Mouse (Mus musculus) liver, postnatal 0 days (tissue): ENCODE measurements around the gene Vmn2r83. TPM values are rescaled to one million over a fixed set of nuclear protein-coding genes. Genes with fewer than 3 reads are reported as not detected.
"Not testable (repeated sequence)": the region's sequence is repeated elsewhere in the genome, so short reads cannot be mapped to it uniquely, and the experiment has no call there.

Experiments
- ATAC-seq: fragments of 200-750 bp; cut with Nextera tagmentation; 2 replicates; pipeline ENCODE4 v1.8.0; 2017; ENCODE audit warnings: mild to moderate bottlenecking, moderate library complexity
- DNase-seq: peaks from one replicate; pipeline ENCODE4 v3.0.0-alpha.2; 2016
- H3K27ac ChIP-seq: fragments of 300-500 bp; sonication (generic); 2 replicates; pipeline ENCODE4 v1.5.1; 2014; ENCODE audit warnings: antibody characterized with exemption, moderate library complexity, mild to moderate bottlenecking, low read depth
- H3K27me3 ChIP-seq: fragments of 300-500 bp; sonication (generic); 2 replicates; pipeline ENCODE4 v1.6.1; 2014; ENCODE audit warnings: low read length, control low read depth, mixed read lengths; ENCODE audit not compliant: insufficient read depth
- H3K36me3 ChIP-seq: fragments of 300-500 bp; sonication (generic); replicated peaks from 2 replicates; pipeline ENCODE4 v1.6.1; 2014; ENCODE audit warnings: mild to moderate bottlenecking, control low read depth, low read length, moderate library complexity, mixed read lengths; ENCODE audit not compliant: insufficient read depth
- H3K4me1 ChIP-seq: fragments of 300-500 bp; sonication (generic); 2 replicates; pipeline ENCODE4 v1.6.1; 2014; ENCODE audit warnings: antibody characterized with exemption, mild to moderate bottlenecking, control low read depth; ENCODE audit not compliant: insufficient read depth
- H3K4me2 ChIP-seq: fragments of 300-500 bp; sonication (generic); 2 replicates; pipeline ENCODE4 v1.6.1; 2014; ENCODE audit warnings: low read depth, mild to moderate bottlenecking, low read length, moderate library complexity, mixed read lengths
- H3K4me3 ChIP-seq: fragments of 300-500 bp; sonication (generic); 2 replicates; pipeline ENCODE4 v1.5.1; 2014; ENCODE audit warnings: low read depth, low read length
- H3K9ac ChIP-seq: fragments of 300-500 bp; sonication (generic); replicated peaks from 2 replicates; pipeline ENCODE4 v1.6.1; 2014; ENCODE audit warnings: mild to moderate bottlenecking, moderate library complexity
- H3K9me3 ChIP-seq: fragments of 300-500 bp; sonication (generic); 2 replicates; pipeline ENCODE4 v1.6.1; 2016; ENCODE audit warnings: mild to moderate bottlenecking, control low read depth, low read length, mixed read lengths
- CTCF ChIP-seq: sonication (generic); IDR thresholded peaks from 2 replicates; pipeline ENCODE4 v1.5.1; 2016; ENCODE audit warnings: antibody characterized with exemption, low read depth
- EP300 ChIP-seq: IDR thresholded peaks from 2 replicates; pipeline ENCODE4 v1.6.1; 2016; ENCODE audit warnings: antibody characterized with exemption, low read depth, mild to moderate bottlenecking
- WGBS: fragments of 180-500 bp; shearing (Covaris S2); extraction: QIAGEN DNeasy Blood & Tissue Kit; methylation state at CpG from one replicate; pipeline ENCODE4 v1.1.7; 2014; ENCODE audit not compliant: insufficient replicate concordance; 5-methylcytosine and 5-hydroxymethylcytosine counted together
- polyA plus RNA-seq: library from polyadenylated mRNA; unstranded; fragments of >200 nt; fragmentation: Nextera tagmentation; extraction: Ambion mirVana; gene quantifications from 2 replicates; pipeline ENCODE4 v1.2.1, GENCODE M21; 2015

Vmn2r83 gene
- polyA plus RNA-seq = not detected in 2 replicates

- no peak within 1 kb of the TSS for H3K27ac ChIP-seq
Observed at GRCm38 (mm10) chr10:79468431-79468830, at the start of gene Vmn2r83. Gene Vmn2r83, plus strand, starts transcription at chr10:79468731.

DNA sequence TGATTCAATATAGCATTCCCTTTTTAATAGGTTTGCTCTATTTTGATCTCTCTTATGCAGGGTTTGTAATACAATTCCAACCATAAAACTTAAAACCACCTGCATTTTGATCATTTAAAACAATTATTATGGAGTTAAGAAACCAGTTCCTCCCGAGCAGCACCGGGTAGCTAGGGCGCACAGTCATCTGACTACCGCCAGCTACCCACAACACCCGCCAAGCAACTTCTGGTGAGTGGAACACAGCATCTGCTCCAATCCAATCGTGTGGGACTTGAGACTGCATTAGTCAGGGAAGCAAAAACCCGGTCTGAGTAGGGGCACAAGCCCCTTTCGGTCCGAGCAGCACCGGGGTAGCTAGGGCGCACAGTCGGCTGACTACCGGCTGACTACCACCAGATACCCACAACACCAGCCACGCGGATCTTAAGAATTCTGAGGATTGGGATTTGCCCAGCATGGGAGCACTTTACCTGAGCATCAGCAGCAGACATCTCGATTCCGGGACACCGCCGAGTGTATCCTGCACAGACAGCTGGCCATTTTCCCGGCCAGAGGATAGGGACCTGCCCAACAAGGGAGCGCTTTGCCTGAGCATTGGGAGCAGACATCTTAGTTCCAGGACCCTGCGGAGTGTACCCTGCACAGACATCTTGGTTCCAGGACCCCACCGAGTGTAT is 33.2 kb upstream of the Vmn2r83 start:
- not testable (repeated sequence) for H3K4me3 ChIP-seq, H3K4me2 ChIP-seq, DNase-seq, H3K27me3 ChIP-seq, H3K9ac ChIP-seq, H3K4me1 ChIP-seq, ATAC-seq, H3K27ac ChIP-seq, H3K9me3 ChIP-seq, H3K36me3 ChIP-seq
- WGBS = 81% methylated on average over 22 of the region's 23 CpGs

More at GRCm38 (mm10) chr10:79468431-79468830, at the start of gene Vmn2r83:
- no peak for ATAC-seq
- no peak within 1 kb of the TSS for H3K4me2 ChIP-seq
- no peaks in the 10 kb centered on the region for H3K27me3 ChIP-seq
- no peaks in the 10 kb centered on the region for H3K4me1 ChIP-seq
- DNase-seq = no peak
- H3K9ac ChIP-seq = no peak within 1 kb of the TSS
- H3K4me3 ChIP-seq = no peak within 1 kb of the TSS
- H3K9me3 ChIP-seq = no peaks in the 10 kb centered on the region
- TF ChIP-seq EP300 (no peak), CTCF (no peak)
- H3K36me3 ChIP-seq = no peaks in the 10 kb centered on the region

DNA sequence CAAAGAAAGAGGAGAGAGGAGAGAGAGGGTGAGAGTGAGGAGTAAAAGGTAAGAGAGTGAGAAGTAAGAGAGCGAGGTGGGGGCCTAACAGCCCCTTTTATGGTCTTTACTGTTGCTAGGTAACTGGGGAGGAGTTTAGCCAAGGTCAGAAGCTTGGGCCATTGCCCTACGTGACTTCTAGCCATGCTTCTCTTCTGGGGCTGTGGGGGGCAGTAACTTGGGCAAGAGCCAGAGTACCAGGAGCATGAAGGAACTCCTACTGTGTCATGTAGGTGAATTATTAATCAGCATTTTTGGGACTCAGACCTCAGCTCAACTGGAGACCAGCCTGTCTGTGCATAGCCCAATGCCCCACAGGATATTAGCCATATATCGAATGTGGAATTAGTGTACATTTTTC is 27.4 kb downstream of the Vmn2r83 start:
- H3K9ac ChIP-seq = no peak overlapping the region
- WGBS = 46% methylated on average over 3 of the region's 3 CpGs
- no peaks in the 10 kb centered on the region for H3K36me3 ChIP-seq
- H3K4me2 ChIP-seq = no peak overlapping the region
- TF ChIP-seq EP300 = no peak
- TF ChIP-seq CTCF = no peak
- DNase-seq (no peak), ATAC-seq (no peak)
- H3K4me3 ChIP-seq = no peak overlapping the region
- H3K4me1 ChIP-seq = no peaks in the 10 kb centered on the region
- H3K27ac ChIP-seq = no peak overlapping the region
- H3K27me3 ChIP-seq = no peaks in the 10 kb centered on the region
- no peaks in the 10 kb centered on the region for H3K9me3 ChIP-seq

- no peak overlapping the region for H3K4me3 ChIP-seq
- H3K36me3 ChIP-seq = no peaks in the 10 kb centered on the region
- H3K27ac ChIP-seq = no peak overlapping the region
- H3K27me3 ChIP-seq = no peaks in the 10 kb centered on the region
- H3K9me3 ChIP-seq = no peaks in the 10 kb centered on the region
- H3K4me1 ChIP-seq = no peaks in the 10 kb centered on the region
- no peak for DNase-seq
- WGBS = 37% methylated on average over 2 of the region's 2 CpGs
- H3K4me2 ChIP-seq = no peak overlapping the region
- no peak for ATAC-seq
- H3K9ac ChIP-seq = no peak overlapping the region
- TF ChIP-seq EP300 (no peak), CTCF (no peak)
Observed at GRCm38 (mm10) chr10:79496701-79497288, 28.3 kb downstream of the Vmn2r83 start.

- Histone ChIP-seq H3K4me2 (no peak overlapping the region), H3K9ac (no peak overlapping the region), H3K27me3 (no peaks in the 10 kb centered on the region), H3K4me1 (peaks cover 2% of the 10 kb centered on the region; the same call in 1 of the 2 replicates), H3K36me3 (no peaks in the 10 kb centered on the region), H3K4me3 (no peak overlapping the region), H3K27ac (no peak overlapping the region), H3K9me3 (no peaks in the 10 kb centered on the region)
- WGBS = 46% methylated on average over 6 of the region's 6 CpGs
- DNase-seq (no peak), ATAC-seq (no peak)
- TF ChIP-seq CTCF = peak; percentile 56
- no peak for TF ChIP-seq EP300
Observed at GRCm38 (mm10) chr10:79502830-79503644, 34.5 kb downstream of the Vmn2r83 start.

DNA sequence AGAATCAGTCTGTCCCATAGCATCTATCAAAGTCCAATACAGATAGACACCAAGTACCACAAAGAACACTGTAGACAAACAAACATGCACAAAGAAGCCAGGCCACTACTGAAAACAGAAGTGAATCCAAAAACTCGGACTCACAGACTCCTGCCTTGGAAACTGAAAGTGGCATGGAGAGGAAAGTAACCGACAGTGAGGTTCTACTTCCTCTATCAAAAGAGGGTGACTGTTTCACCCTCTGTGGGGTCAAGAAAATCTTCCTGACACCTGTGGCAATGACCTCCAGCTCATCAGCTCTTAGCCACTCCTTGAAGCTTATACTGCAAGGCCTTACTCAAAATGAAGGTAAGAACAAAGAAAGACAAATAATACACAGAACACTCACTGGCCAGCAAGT is 38.2 kb downstream of the Vmn2r83 start:
- H3K9me3 ChIP-seq = no peaks in the 10 kb centered on the region
- H3K36me3 ChIP-seq = no peaks in the 10 kb centered on the region
- H3K4me2 ChIP-seq = no peak overlapping the region
- peaks cover 2% of the 10 kb centered on the region; the same call in 1 of the 2 replicates for H3K4me1 ChIP-seq
- no peak overlapping the region for H3K4me3 ChIP-seq
- DNase-seq (no peak), ATAC-seq (no peak)
- H3K9ac ChIP-seq = no peak overlapping the region
- 48% methylated on average over 2 of the region's 2 CpGs for WGBS
- peak overlapping the region; percentile 12; the same call in 1 of the 2 replicates for H3K27ac ChIP-seq
- TF ChIP-seq CTCF = no peak
- no peak for TF ChIP-seq EP300
- no peaks in the 10 kb centered on the region for H3K27me3 ChIP-seq
